ENCODE assay signal across 7 mouse cellular contexts in the genomic region with DNA sequence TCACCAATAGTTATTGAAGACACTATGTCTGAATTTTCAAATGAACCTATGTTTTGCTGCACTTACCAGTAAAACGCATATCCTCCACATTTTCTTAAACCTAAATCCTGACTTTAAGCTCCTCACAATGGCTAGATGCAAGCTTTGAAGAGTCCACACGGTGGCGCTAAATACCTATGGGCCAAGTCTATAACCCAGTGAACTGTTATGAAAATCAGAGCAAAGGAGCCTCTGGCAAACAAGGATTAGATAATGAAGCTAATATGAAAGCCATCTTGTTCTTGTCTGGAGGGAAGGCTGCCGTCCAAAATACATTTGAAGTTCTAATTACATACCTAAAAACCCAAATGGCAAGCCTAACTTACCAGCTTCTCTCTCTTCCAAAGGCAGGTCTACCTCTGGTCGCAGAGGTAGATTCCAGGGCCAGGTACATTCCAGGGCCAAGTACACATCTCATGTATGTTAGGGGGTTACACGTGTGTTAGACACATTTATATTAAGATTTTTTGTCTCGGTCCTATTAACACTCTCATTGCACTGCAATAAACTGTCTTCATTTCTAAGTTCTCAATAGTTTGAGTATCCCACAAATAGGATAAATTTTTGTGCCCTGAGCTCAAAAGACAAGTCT. TPM values are rescaled to one million over a fixed set of nuclear protein-coding genes. Genes with fewer than 3 reads are reported as not detected.
A peak's percentile ranks its signal among the peaks of the same experiment; 100 is the strongest.
DNase-seq lines count a peak whose midpoint lies in the region.

No protein-coding gene starts in this region.

- peak; percentile 79 for DNase-seq in ZHBTc4 (ENCODE audit: low read depth, low spot score)
- peak; percentile 73 for DNase-seq in cerebellum, adult 9-11 months
- DNase-seq in frontal cortex, postnatal 36 days (ENCODE audit: low spot score in 2 of 2) = peak; percentile 72 to 88
- DNase-seq in induced T-regulatory cell, adult 2 months (ENCODE audit: low read depth) = peak; percentile 88
- peak; percentile 45 to 59 for DNase-seq in left cerebral cortex, adult 8-10 months (ENCODE audit: low spot score in 2 of 2)
- DNase-seq in mesoderm, embryonic 11.5 days (ENCODE audit: low read depth, low spot score) = peak; percentile 81
- DNase-seq in right cerebral cortex, postnatal 36 days (ENCODE audit: low spot score in 2 of 2) = peak; percentile 52 to 72

RNA-seq across cellular contexts. Expression of gene Zmat3, which starts 32.2 kb away (rescaled TPM):
- total RNA-seq in left cerebral cortex, adult 8-10 months (2022) = 10 to 100 TPM; 67.5 to 74.8 (median 70.6) TPM

Comparison
In these comparisons a context has a peak if more than half of its experiments do, and no peak if none do; other contexts are left out.
1. Peak in every context shown above with its lines: DNase-seq.